Mouse (Mus musculus): Measurements from ENCODE around the gene Ppp1r14c. TPM values are rescaled to one million over a fixed set of nuclear protein-coding genes. Genes with fewer than 3 reads are reported as not detected.

Ppp1r14c gene
- polyA plus RNA-seq, 2 experiments = 5.2 to 13.8 TPM

- ATAC-seq (ENCODE audit: low FRiP score, low read depth) (no peak), DNase-seq (ENCODE audit: low spot score) (no peak)
- no peaks in the 10 kb centered on the region for H3K36me3 ChIP-seq (ENCODE audit: control insufficient read depth, insufficient read depth, low read length)
- H3K27ac ChIP-seq (replicated peaks; ENCODE audit: low read depth, low read length) = no peak overlapping the region
- no peaks in the 10 kb centered on the region for H3K27me3 ChIP-seq (ENCODE audit: control insufficient read depth, insufficient read depth, low read length)
- no peaks in the 10 kb centered on the region for H3K9me3 ChIP-seq (ENCODE audit: control insufficient read depth, low read length)
- no peak overlapping the region for H3K4me3 ChIP-seq (replicated peaks; ENCODE audit: low read length)
- WGBS = 83% methylated on average over 5 of the region's 5 CpGs
- no peak for TF ChIP-seq POLR2A (IDR thresholded peaks at IDR 0.05; ENCODE audit: borderline replicate concordance, extremely low read depth, insufficient read depth, insufficient read length)
- H3K4me1 ChIP-seq (ENCODE audit: control insufficient read depth, insufficient read depth, low read length) = no peaks in the 10 kb centered on the region
- no peak overlapping the region for H3K9ac ChIP-seq (ENCODE audit: low read depth, low read length, severe bottlenecking)
- no peak overlapping the region for H3K4me2 ChIP-seq (replicated peaks; ENCODE audit: low read depth, low read length, severe bottlenecking)
Observed at GRCm38 (mm10) chr10:3394193-3394592, 28.3 kb downstream of the Ppp1r14c start.

DNA sequence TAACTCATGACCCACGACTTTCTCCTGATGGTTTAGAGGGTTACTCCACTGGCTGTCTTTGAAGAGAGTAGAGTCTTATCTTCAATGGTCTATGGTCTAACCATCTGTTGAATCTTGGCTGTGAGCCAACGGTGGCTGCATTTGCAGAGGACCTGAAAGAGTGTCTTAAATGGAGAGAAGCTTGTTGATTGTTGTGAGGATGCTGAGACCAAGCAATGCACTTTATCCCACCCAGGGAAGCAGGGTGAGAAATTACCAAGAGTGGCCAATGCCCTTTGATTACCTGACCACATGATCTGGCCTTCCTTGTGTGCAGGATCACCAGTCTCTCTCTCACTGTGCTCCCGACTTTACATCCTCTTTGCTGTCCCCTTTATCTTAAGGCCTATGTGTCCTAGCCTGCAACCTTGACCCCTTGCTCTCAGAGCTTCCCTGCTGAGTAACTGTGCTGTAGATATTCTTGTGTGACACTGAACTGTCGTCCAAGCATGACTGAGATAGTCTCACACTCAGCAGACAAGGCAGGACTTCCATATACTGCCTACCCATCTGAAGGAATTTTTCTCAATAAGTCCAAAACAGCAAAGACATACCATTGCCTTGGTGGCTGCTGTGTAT, 28.9 kb downstream of the Ppp1r14c start:
- Histone ChIP-seq H3K4me2 (replicated peaks; ENCODE audit: low read depth, low read length, severe bottlenecking) (no peak overlapping the region), H3K4me3 (replicated peaks; ENCODE audit: low read length) (no peak overlapping the region), H3K9ac (ENCODE audit: low read depth, low read length, severe bottlenecking) (no peak overlapping the region), H3K4me1 (ENCODE audit: control insufficient read depth, insufficient read depth, low read length) (no peaks in the 10 kb centered on the region), H3K27me3 (ENCODE audit: control insufficient read depth, insufficient read depth, low read length) (no peaks in the 10 kb centered on the region), H3K27ac (replicated peaks; ENCODE audit: low read depth, low read length) (no peak overlapping the region), H3K9me3 (ENCODE audit: control insufficient read depth, low read length) (no peaks in the 10 kb centered on the region), H3K36me3 (ENCODE audit: control insufficient read depth, insufficient read depth, low read length) (no peaks in the 10 kb centered on the region)
- TF ChIP-seq POLR2A (IDR thresholded peaks at IDR 0.05; ENCODE audit: borderline replicate concordance, extremely low read depth, insufficient read depth, insufficient read length) = no peak
- DNase-seq (ENCODE audit: low spot score) (no peak), ATAC-seq (ENCODE audit: low FRiP score, low read depth) (no peak)
- 78% methylated on average over 4 of the region's 4 CpGs for WGBS

DNA sequence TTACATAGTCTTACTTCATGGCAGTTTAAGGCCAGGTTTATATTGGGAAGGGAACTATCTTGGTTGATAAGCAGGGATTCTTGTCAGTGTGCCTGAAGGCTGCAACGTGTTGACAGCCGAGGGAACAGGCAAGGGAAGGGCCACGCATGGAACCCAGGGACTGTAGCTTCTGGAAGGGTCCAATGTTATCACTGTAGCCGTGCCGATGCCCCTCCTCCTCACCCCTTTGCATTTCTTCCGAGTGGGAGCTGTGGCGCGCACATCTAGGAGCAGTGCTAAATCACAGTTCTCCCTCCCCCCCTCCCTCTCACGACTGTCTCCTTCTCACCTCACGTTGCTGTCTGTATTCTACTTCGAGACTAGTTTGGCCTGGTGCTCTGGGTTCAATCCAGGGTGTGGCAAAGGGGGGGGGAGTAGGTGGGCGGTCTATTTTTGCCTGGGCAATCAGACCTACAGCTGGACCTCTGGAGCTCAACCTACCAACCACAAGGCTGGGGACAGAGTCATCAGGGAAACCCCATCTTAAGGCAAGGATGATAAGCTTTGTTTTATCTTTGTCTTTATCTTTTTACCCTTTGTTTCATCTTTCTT, 29.6 kb downstream of the Ppp1r14c start:
- no peaks in the 10 kb centered on the region for H3K4me1 ChIP-seq (ENCODE audit: control insufficient read depth, insufficient read depth, low read length)
- WGBS = 90% methylated on average over 12 of the region's 12 CpGs
- no peaks in the 10 kb centered on the region for H3K9me3 ChIP-seq (ENCODE audit: control insufficient read depth, low read length)
- H3K9ac ChIP-seq (ENCODE audit: low read depth, low read length, severe bottlenecking) = no peak overlapping the region
- no peak overlapping the region for H3K4me3 ChIP-seq (replicated peaks; ENCODE audit: low read length)
- H3K36me3 ChIP-seq (ENCODE audit: control insufficient read depth, insufficient read depth, low read length) = no peaks in the 10 kb centered on the region
- no peak overlapping the region for H3K4me2 ChIP-seq (replicated peaks; ENCODE audit: low read depth, low read length, severe bottlenecking)
- ATAC-seq (ENCODE audit: low FRiP score, low read depth) = no peak
- TF ChIP-seq POLR2A (IDR thresholded peaks at IDR 0.05; ENCODE audit: borderline replicate concordance, extremely low read depth, insufficient read depth, insufficient read length) = no peak
- H3K27ac ChIP-seq (replicated peaks; ENCODE audit: low read depth, low read length) = no peak overlapping the region
- no peak for DNase-seq (ENCODE audit: low spot score)
- H3K27me3 ChIP-seq (ENCODE audit: control insufficient read depth, insufficient read depth, low read length) = no peaks in the 10 kb centered on the region

DNA sequence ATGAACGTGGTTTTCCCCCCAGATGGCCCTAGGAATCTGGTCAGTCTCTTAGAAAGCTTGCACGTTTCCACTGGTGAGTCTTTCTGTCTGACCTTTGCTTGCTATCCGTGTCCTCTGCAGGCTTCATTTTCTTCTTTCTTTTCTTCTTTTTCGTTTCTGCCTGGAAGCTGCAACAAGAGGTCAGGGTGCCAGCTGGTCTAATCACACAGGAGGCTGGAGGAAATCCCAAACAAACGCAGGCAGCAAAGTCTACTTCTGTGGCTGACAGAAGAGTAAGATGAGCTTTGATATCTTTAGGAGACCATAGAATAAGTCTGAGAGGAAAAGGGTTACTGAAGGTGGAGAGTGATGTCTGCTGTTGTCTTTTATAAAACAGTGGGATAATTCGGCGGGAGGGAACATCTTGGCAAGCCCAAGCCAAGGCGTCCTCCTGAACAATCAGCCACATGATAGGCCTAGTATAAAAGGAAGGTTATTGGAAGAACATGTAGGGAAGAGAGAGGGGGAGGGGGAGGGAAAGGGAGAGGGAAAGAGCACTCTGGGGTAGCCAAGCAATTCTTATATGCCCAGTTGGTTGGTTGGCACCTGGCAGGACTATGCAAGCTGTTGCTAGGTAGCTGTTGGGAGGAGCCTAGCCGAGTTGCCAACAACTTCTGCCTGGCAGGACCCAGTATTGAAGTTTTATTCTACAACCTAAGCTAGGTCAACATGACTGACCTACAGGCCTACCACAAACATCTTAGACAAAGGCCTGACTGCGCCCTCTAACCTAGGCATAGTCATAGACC, 30.3 kb downstream of the Ppp1r14c start:
- ATAC-seq (ENCODE audit: low FRiP score, low read depth) (no peak), DNase-seq (ENCODE audit: low spot score) (no peak)
- Histone ChIP-seq H3K4me1 (ENCODE audit: control insufficient read depth, insufficient read depth, low read length) (no peaks in the 10 kb centered on the region), H3K27ac (replicated peaks; ENCODE audit: low read depth, low read length) (no peak overlapping the region), H3K4me2 (replicated peaks; ENCODE audit: low read depth, low read length, severe bottlenecking) (no peak overlapping the region), H3K9ac (ENCODE audit: low read depth, low read length, severe bottlenecking) (no peak overlapping the region), H3K36me3 (ENCODE audit: control insufficient read depth, insufficient read depth, low read length) (no peaks in the 10 kb centered on the region), H3K27me3 (ENCODE audit: control insufficient read depth, insufficient read depth, low read length) (no peaks in the 10 kb centered on the region), H3K9me3 (ENCODE audit: control insufficient read depth, low read length) (no peaks in the 10 kb centered on the region), H3K4me3 (replicated peaks; ENCODE audit: low read length) (no peak overlapping the region)
- TF ChIP-seq POLR2A (IDR thresholded peaks at IDR 0.05; ENCODE audit: borderline replicate concordance, extremely low read depth, insufficient read depth, insufficient read length) = no peak
- WGBS = 83% methylated on average over 10 of the region's 10 CpGs

DNA sequence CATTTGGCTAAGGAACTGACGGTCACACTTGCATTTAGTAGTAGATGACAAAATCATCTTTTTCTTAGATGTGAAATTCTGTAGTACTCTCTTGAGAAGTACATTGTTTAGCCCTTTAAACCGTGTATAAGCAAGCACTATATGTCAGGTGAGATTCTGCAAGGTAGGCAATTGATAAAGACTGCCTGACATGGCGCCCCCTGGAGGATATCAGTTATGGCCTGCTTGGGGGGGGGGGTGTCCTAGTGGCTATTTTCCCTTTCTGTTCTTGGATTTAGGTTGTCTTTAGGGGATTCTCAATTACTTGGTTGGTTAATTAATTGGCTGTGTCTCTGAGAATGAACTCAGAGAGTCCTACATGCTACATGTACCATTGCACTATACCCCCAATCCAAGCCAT, 31.5 kb downstream of the Ppp1r14c start:
- Histone ChIP-seq H3K27ac (replicated peaks; ENCODE audit: low read depth, low read length) (no peak overlapping the region), H3K36me3 (ENCODE audit: control insufficient read depth, insufficient read depth, low read length) (no peaks in the 10 kb centered on the region), H3K9me3 (ENCODE audit: control insufficient read depth, low read length) (no peaks in the 10 kb centered on the region), H3K4me3 (replicated peaks; ENCODE audit: low read length) (no peak overlapping the region), H3K27me3 (ENCODE audit: control insufficient read depth, insufficient read depth, low read length) (no peaks in the 10 kb centered on the region), H3K9ac (ENCODE audit: low read depth, low read length, severe bottlenecking) (no peak overlapping the region), H3K4me2 (replicated peaks; ENCODE audit: low read depth, low read length, severe bottlenecking) (no peak overlapping the region), H3K4me1 (ENCODE audit: control insufficient read depth, insufficient read depth, low read length) (no peaks in the 10 kb centered on the region)
- WGBS = 75% methylated on average over 3 of the region's 3 CpGs
- no peak for TF ChIP-seq POLR2A (IDR thresholded peaks at IDR 0.05; ENCODE audit: borderline replicate concordance, extremely low read depth, insufficient read depth, insufficient read length)
- DNase-seq (ENCODE audit: low spot score) (no peak), ATAC-seq (ENCODE audit: low FRiP score, low read depth) (no peak)

Data from limb, embryonic 14.5 days (tissue).